Mouse (Mus musculus): Measurements from ENCODE around the gene Bend6. TPM values are rescaled to one million over a fixed set of nuclear protein-coding genes. Genes with fewer than 3 reads are reported as not detected.

The Bend6 gene
- 0.19 and 0.40 TPM in 2 replicates for polyA plus RNA-seq (2015; fragmentation: Nextera tagmentation; extraction: Ambion mirVana)

DNA sequence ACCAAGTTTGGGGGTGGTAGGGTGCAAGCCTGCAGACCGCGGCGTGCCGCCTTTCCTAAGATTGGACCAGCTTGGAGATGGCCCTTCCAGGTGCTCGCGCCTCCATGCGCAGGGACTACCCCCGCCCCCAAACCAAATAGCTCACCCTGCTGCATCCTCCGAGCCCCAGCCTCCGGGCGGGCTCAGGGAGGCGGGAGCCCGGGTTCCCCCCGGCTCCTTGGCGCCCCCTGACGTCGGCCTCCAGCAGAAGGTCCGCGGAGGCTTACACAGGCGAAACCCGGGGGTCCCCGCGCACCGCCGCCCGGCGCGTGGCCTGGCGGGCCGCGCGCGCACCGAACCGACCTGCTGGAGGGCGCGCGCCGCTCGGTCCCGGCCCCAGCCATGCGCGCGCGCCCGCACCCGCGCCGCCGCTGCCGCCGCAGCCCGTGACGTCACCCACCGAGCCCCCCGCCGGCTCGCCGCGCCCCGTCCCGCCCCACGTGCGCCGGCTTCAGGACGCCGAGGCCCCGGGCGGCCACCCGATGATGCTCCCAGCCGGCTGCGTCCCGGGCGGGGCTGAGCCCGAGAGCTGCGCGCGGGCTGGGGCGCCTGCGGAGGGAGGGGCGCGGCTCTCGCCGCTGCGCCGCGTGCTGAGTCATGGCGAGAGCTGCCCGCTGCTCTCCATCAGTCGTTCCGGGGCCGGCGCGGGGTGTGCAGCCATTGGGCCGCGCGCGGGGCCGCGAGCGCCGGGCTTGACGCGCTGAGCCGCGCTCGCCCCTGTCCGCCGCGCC, at the start of gene Bend6:
TSS of gene Bend6 (minus strand) at position 396 of the 770 bp plus-strand sequence.
- H3K4me3 ChIP-seq (ENCODE audit: low read length) = peak within 1 kb of the TSS; percentile 67
- ATAC-seq (ENCODE audit: low FRiP score, low TSS enrichment) = peak; percentile 88
- 1% methylated on average over 44 of the region's 110 CpGs for WGBS

DNA sequence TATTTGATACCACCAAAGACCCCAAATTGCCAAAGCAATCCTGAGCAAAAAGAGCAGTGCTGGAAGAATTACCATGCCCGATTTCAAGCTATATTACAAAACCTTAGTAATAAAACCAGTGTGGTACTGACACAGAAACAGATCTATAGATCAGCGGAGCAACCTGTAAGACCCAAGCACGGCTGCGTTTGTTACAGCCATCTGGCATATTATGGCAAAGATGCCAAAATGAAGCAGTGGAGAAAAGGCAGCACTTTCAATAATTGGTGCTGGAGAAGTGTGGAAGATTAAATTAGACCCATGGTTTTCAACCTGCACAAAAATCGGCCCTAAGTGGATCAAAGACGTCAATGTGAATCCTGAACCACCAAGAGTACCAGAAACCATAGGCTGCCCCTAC, 48.0 kb upstream of the Bend6 start:
- H3K4me3 ChIP-seq (ENCODE audit: low read length) = no peak overlapping the region
- H3K9me3 ChIP-seq (ENCODE audit: low read length) = no peaks in the 10 kb centered on the region
- no peaks in the 10 kb centered on the region for H3K27me3 ChIP-seq (ENCODE audit: insufficient read depth, low read length)
- 92% methylated on average over 6 of the region's 6 CpGs for WGBS
- H3K27ac ChIP-seq (ENCODE audit: low read length) = no peak overlapping the region
- H3K4me1 ChIP-seq (ENCODE audit: insufficient read depth, low read length) = no peaks in the 10 kb centered on the region
- H3K4me2 ChIP-seq (replicated peaks; ENCODE audit: low read depth, low read length) = no peak overlapping the region
- H3K36me3 ChIP-seq (ENCODE audit: insufficient read depth, low read length) = no peaks in the 10 kb centered on the region
- H3K9ac ChIP-seq (replicated peaks; ENCODE audit: low read length) = no peak overlapping the region
- no peak for ATAC-seq (ENCODE audit: low FRiP score, low TSS enrichment)

More for the DNA sequence above, at the start of gene Bend6:
- H3K27me3 ChIP-seq (ENCODE audit: insufficient read depth, low read length) = peaks cover 42% of the 10 kb centered on the region
- peak within 1 kb of the TSS; percentile 99 for H3K4me2 ChIP-seq (replicated peaks; ENCODE audit: low read depth, low read length)
- H3K4me1 ChIP-seq (ENCODE audit: insufficient read depth, low read length) = peaks cover 21% of the 10 kb centered on the region
- no peaks in the 10 kb centered on the region for H3K36me3 ChIP-seq (ENCODE audit: insufficient read depth, low read length)
- H3K27ac ChIP-seq (ENCODE audit: low read length) = no peak within 1 kb of the TSS
- H3K9ac ChIP-seq (replicated peaks; ENCODE audit: low read length) = peak within 1 kb of the TSS; percentile 72
- H3K9me3 ChIP-seq (ENCODE audit: low read length) = no peaks in the 10 kb centered on the region

DNA sequence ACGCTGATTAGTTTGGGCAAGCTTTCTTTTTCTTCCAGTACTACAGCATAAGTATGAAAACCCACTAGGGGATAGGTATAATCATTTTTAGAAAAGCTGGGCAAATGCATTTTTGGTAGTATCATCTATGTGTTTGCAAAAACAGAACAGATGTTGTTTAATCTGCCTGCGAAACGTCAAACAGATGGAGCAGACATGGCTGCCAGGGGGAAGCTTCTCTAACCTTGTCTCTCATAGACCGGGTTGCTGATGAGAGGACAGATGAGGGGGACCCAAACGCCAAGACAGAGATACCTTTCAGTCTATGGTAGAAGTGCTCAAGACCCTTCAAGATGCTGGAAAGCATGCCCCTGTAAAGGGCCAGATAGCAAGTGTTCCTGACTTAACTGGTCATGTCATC, 40.9 kb upstream of the Bend6 start:
- no peaks in the 10 kb centered on the region for H3K4me1 ChIP-seq (ENCODE audit: insufficient read depth, low read length)
- WGBS = 87% methylated on average over 5 of the region's 5 CpGs
- H3K4me3 ChIP-seq (ENCODE audit: low read length) = no peak overlapping the region
- H3K9me3 ChIP-seq (ENCODE audit: low read length) = no peaks in the 10 kb centered on the region
- H3K9ac ChIP-seq (replicated peaks; ENCODE audit: low read length) = no peak overlapping the region
- H3K27me3 ChIP-seq (ENCODE audit: insufficient read depth, low read length) = no peaks in the 10 kb centered on the region
- no peak overlapping the region for H3K4me2 ChIP-seq (replicated peaks; ENCODE audit: low read depth, low read length)
- H3K36me3 ChIP-seq (ENCODE audit: insufficient read depth, low read length) = no peaks in the 10 kb centered on the region
- no peak overlapping the region for H3K27ac ChIP-seq (ENCODE audit: low read length)
- ATAC-seq (ENCODE audit: low FRiP score, low TSS enrichment) = no peak

DNA sequence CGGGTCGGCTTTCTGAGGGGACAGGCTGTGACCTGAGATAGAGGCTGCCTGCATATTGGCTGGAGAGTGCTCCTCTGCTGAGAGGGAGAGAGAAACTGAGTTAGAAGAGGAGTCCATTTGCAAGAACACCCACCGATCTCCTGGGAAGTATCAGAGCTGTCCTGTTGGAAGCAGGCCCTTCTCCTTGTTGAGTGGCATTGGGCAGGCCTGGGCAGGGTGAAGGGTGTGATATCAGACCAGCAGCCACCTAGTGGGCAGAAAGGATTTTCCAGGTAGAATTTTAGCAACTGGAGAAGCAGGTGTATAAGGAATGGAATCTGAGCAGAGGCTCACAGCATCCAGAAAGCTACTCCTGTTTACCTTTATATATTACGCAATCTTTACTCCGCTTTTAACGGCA, 40.2 kb upstream of the Bend6 start:
- no peak overlapping the region for H3K4me2 ChIP-seq (replicated peaks; ENCODE audit: low read depth, low read length)
- H3K9me3 ChIP-seq (ENCODE audit: low read length) = no peaks in the 10 kb centered on the region
- H3K27ac ChIP-seq (ENCODE audit: low read length) = no peak overlapping the region
- WGBS = 89% methylated on average over 6 of the region's 6 CpGs
- H3K4me3 ChIP-seq (ENCODE audit: low read length) = no peak overlapping the region
- H3K4me1 ChIP-seq (ENCODE audit: insufficient read depth, low read length) = no peaks in the 10 kb centered on the region
- no peak for ATAC-seq (ENCODE audit: low FRiP score, low TSS enrichment)
- H3K9ac ChIP-seq (replicated peaks; ENCODE audit: low read length) = no peak overlapping the region
- H3K36me3 ChIP-seq (ENCODE audit: insufficient read depth, low read length) = no peaks in the 10 kb centered on the region
- no peaks in the 10 kb centered on the region for H3K27me3 ChIP-seq (ENCODE audit: insufficient read depth, low read length)

DNA sequence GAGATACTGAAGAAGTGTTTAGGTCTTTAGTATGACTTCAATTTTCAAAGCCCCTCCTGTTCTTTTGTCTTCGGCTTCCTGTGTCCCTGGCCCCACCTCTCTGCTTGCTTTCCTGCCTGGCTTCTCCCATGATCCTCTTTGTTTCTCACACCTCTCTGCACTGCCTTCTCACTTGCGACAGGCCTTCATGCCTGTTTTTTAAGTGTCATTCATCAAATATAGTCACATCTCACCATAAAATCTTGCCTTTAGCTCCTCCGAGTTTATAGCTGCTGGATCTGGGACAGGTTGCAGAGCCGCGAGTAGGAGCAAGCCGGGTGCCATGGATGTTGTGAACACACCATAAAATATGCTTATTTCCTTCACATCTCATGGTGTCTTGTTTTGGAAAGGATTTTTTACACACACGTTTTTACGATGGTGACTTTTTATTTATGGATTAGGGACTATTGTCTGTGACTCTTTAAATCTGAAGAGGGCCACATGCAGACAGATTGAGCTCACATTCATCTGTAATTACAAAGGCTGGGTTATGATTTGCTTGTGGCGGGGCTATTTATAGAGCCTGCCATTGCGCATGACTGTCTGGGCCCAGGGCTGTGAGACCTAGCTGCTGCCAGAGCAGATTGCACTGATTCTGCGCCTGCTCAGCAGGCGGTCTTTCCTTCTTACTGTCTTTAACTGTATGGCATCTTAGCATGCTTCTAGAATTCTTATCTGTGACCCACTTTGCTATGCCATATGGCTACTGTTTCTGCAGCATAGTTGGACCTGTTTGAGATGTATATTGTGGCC, 39.2 kb upstream of the Bend6 start:
- 61% methylated on average over 12 of the region's 12 CpGs for WGBS
- H3K36me3 ChIP-seq (ENCODE audit: insufficient read depth, low read length) = no peaks in the 10 kb centered on the region
- H3K27ac ChIP-seq (ENCODE audit: low read length) = no peak overlapping the region
- H3K4me3 ChIP-seq (ENCODE audit: low read length) = no peak overlapping the region
- H3K4me2 ChIP-seq (replicated peaks; ENCODE audit: low read depth, low read length) = no peak overlapping the region
- no peaks in the 10 kb centered on the region for H3K4me1 ChIP-seq (ENCODE audit: insufficient read depth, low read length)
- H3K27me3 ChIP-seq (ENCODE audit: insufficient read depth, low read length) = no peaks in the 10 kb centered on the region
- no peaks in the 10 kb centered on the region for H3K9me3 ChIP-seq (ENCODE audit: low read length)
- no peak overlapping the region for H3K9ac ChIP-seq (replicated peaks; ENCODE audit: low read length)
- ATAC-seq (ENCODE audit: low FRiP score, low TSS enrichment) = no peak

DNA sequence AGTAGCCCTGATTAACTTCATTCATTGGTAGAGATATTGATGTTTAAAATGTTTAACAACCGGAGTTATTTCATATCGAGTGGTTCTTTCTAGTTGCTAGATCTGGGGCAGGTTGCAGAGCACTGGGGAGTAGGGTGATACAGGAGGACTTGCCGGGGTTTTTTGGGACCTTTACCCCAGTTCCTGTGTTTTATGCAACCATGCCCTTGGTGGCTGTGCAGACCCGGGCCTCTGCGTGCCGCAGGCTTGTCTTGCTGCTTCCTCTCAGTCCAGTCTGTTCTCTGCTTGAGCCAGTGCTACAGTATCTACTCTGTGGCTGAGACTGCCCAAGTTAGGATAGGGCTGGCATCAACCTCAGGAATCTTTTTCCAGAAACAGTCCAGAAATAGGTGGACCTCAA, 38.1 kb upstream of the Bend6 start:
- WGBS = 88% methylated on average over 6 of the region's 6 CpGs
- Histone ChIP-seq H3K4me2 (replicated peaks; ENCODE audit: low read depth, low read length) (no peak overlapping the region), H3K36me3 (ENCODE audit: insufficient read depth, low read length) (no peaks in the 10 kb centered on the region), H3K4me3 (ENCODE audit: low read length) (no peak overlapping the region), H3K27me3 (ENCODE audit: insufficient read depth, low read length) (no peaks in the 10 kb centered on the region), H3K27ac (ENCODE audit: low read length) (no peak overlapping the region), H3K4me1 (ENCODE audit: insufficient read depth, low read length) (no peaks in the 10 kb centered on the region), H3K9me3 (ENCODE audit: low read length) (no peaks in the 10 kb centered on the region), H3K9ac (replicated peaks; ENCODE audit: low read length) (no peak overlapping the region)
- ATAC-seq (ENCODE audit: low FRiP score, low TSS enrichment) = no peak

DNA sequence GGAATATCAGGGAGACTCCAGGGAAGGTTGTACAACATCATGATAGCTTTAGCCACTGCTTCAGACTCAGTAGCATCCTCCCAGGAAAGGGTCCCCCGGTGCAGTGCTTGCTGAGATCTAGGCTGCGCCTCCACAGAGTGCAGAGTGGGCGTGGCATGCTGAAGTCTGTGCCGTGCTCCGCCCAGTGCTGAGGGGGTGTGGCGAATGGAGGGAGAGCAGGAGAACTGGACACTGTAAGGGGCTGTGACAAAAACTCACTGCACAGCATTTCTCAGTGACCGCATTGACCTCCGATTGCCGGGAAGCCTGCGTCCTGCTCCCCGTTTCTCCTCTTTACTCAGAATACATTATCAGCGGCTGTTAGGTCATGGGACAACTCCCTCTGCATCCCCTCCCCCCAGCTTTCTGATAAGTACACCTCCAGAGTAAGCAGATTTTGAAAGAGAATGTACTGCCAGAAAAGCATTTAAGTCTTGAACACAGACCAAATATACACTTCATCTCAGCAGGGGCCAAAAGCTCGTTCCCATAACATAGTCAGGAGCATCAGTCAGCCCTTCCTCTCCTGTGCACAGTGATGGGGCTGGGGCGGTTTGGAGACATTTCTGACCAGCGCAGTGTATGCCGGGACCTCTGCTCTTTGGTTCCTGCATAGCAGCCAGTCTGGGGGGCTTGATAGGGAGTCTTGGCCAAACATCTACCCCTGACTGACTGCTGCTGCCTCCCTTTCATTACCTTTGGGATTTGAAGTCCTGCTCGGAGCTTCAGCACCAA, 37.5 kb upstream of the Bend6 start:
- Histone ChIP-seq H3K9ac (replicated peaks; ENCODE audit: low read length) (no peak overlapping the region), H3K9me3 (ENCODE audit: low read length) (no peaks in the 10 kb centered on the region), H3K4me2 (replicated peaks; ENCODE audit: low read depth, low read length) (no peak overlapping the region), H3K4me3 (ENCODE audit: low read length) (no peak overlapping the region), H3K27ac (ENCODE audit: low read length) (no peak overlapping the region), H3K27me3 (ENCODE audit: insufficient read depth, low read length) (no peaks in the 10 kb centered on the region), H3K36me3 (ENCODE audit: insufficient read depth, low read length) (no peaks in the 10 kb centered on the region), H3K4me1 (ENCODE audit: insufficient read depth, low read length) (no peaks in the 10 kb centered on the region)
- peak; percentile 86 for ATAC-seq (ENCODE audit: low FRiP score, low TSS enrichment)
- WGBS = 60% methylated on average over 17 of the region's 17 CpGs

DNA sequence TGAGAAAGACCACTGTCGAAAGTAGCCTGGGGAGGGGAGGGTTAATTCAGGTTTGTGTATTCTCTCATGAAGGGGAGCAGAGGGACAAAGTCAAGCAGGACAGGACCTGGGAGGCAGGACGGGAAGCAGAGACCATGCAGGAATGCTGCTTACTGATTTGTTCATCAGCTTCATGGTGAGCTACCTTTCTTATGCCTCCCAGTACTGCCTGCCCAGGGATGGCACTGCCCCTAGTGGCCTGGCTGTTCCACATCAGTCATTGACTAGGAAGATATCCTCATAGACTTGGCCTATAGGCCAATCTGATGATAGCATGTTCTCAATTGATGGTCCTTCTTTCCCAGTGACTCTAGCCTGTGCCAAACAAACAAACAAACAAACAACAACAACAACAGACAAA, 36.3 kb upstream of the Bend6 start:
- no peaks in the 10 kb centered on the region for H3K9me3 ChIP-seq (ENCODE audit: low read length)
- no peak for ATAC-seq (ENCODE audit: low FRiP score, low TSS enrichment)
- no peak overlapping the region for H3K4me2 ChIP-seq (replicated peaks; ENCODE audit: low read depth, low read length)
- no peak overlapping the region for H3K27ac ChIP-seq (ENCODE audit: low read length)
- no peak overlapping the region for H3K4me3 ChIP-seq (ENCODE audit: low read length)
- H3K9ac ChIP-seq (replicated peaks; ENCODE audit: low read length) = no peak overlapping the region
- no peaks in the 10 kb centered on the region for H3K36me3 ChIP-seq (ENCODE audit: insufficient read depth, low read length)
- H3K4me1 ChIP-seq (ENCODE audit: insufficient read depth, low read length) = no peaks in the 10 kb centered on the region
- WGBS = 87% methylated on average over 2 of the region's 2 CpGs
- no peaks in the 10 kb centered on the region for H3K27me3 ChIP-seq (ENCODE audit: insufficient read depth, low read length)

DNA sequence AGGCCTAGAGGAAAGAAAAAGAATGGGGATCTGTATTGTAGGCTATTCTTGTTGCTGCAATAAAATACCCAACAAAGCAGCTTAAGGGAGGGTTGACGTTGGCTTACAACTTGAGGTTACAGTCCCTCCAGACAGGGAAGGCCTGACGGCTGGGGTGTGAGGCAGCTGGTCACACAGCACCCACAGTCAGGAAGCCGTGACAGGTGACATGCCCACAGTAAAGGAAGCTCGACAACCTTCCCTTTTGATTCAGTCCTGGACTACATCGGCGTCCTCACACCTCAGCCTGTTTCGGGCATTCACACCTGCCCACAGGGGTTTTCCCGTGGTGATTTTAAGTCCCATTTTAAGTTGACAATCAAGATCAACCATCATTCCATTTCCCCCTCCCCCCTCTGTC, 35.0 kb upstream of the Bend6 start:
- Histone ChIP-seq H3K36me3 (ENCODE audit: insufficient read depth, low read length) (no peaks in the 10 kb centered on the region), H3K9ac (replicated peaks; ENCODE audit: low read length) (no peak overlapping the region), H3K4me3 (ENCODE audit: low read length) (no peak overlapping the region), H3K27ac (ENCODE audit: low read length) (no peak overlapping the region), H3K9me3 (ENCODE audit: low read length) (no peaks in the 10 kb centered on the region), H3K27me3 (ENCODE audit: insufficient read depth, low read length) (no peaks in the 10 kb centered on the region), H3K4me1 (ENCODE audit: insufficient read depth, low read length) (no peaks in the 10 kb centered on the region), H3K4me2 (replicated peaks; ENCODE audit: low read depth, low read length) (no peak overlapping the region)
- 85% methylated on average over 8 of the region's 8 CpGs for WGBS
- ATAC-seq (ENCODE audit: low FRiP score, low TSS enrichment) = no peak

Data from kidney, embryonic 16.5 days (tissue).